Comparison of ENCODE assay signal across 20 mouse cellular contexts in genomic region chr15:57535514-57535913, GRCm38 (mm10). TPM values are rescaled to one million over a fixed set of nuclear protein-coding genes. Genes with fewer than 3 reads are reported as not detected.
A peak's percentile ranks its signal among the peaks of the same experiment; 100 is the strongest.
DNase-seq lines count a peak whose midpoint lies in the region; ATAC-seq and TF ChIP-seq lines count a peak whose summit lies in the region.
"Had no signal": no experiment of that assay in that cellular context is flagged by ENCODE, and none has a peak within 500 bp of the region (broad histone marks: within the 10 kb centered on the region; RNA-seq: fewer than 3 reads in every experiment).

No protein-coding gene starts in this region.

- H3K9ac ChIP-seq in lung, postnatal 0 days (replicated peaks; ENCODE audit: low read depth), result no peak overlapping the region

- 43% methylated on average over 2 of the region's 2 CpGs for WGBS in lung, postnatal 0 days

- TF ChIP-seq CTCF in lung, postnatal 0 days (IDR thresholded peaks at IDR 0.05), result no peak

- no peak overlapping the region for H3K4me2 ChIP-seq in myocyte (ENCODE audit: low read depth)
- H3K4me2 ChIP-seq in lung, postnatal 0 days (replicated peaks; ENCODE audit: low read depth, low read length), result no peak overlapping the region

- ATAC-seq in lung, postnatal 0 days, result no peak
- ATAC-seq: activated CD4-positive, CD25-positive, alpha-beta regulatory T cell, adult 4 months; CD4-positive, CD25-positive, alpha-beta regulatory T cell, adult 4 months; Patski had no signal

- no peaks in the 10 kb centered on the region for H3K9me3 ChIP-seq in lung, postnatal 0 days (ENCODE audit: low read length)
- H3K9me3 ChIP-seq: G1E had no signal

- no peaks in the 10 kb centered on the region for H3K27me3 ChIP-seq in myocyte (ENCODE audit: control insufficient read depth, insufficient read depth, insufficient read length)
- no peaks in the 10 kb centered on the region for H3K27me3 ChIP-seq in lung, postnatal 0 days (replicated peaks; ENCODE audit: insufficient read depth, low read length)
- H3K27me3 ChIP-seq: CH12.LX had no signal

- H3K27ac ChIP-seq in lung, postnatal 0 days (ENCODE audit: low read length), result no peak overlapping the region

- no peak overlapping the region for H3K4me3 ChIP-seq in myocyte
- no peak overlapping the region for H3K4me3 ChIP-seq in lung, postnatal 0 days (ENCODE audit: low read depth, low read length)

- no peaks in the 10 kb centered on the region for H3K36me3 ChIP-seq in myocyte (ENCODE audit: control insufficient read depth, insufficient read depth)
- no peaks in the 10 kb centered on the region for H3K36me3 ChIP-seq in lung, postnatal 0 days (ENCODE audit: insufficient read depth, low read length)
- H3K36me3 ChIP-seq: G1E had no signal

- TF ChIP-seq POLR2A in myocyte (IDR thresholded peaks at IDR 0.05; ENCODE audit: insufficient read length, low read depth), result no peak

- TF ChIP-seq EP300 in lung, postnatal 0 days (IDR thresholded peaks at IDR 0.05), result no peak

- no peak overlapping the region for H3ac ChIP-seq in myocyte (ENCODE audit: control insufficient read depth, insufficient read length)

- no peak for DNase-seq in lung, postnatal 0 days (ENCODE audit: low spot score)
- DNase-seq: adrenal gland, adult 2 months; adrenal gland, adult 8-10 months; adrenal gland, postnatal 10 days; adrenal gland, postnatal 14 days; adrenal gland, postnatal 25 days; adrenal gland, postnatal 36 days; B cell, adult 2 months; cerebellum, adult 11 months; cerebellum, adult 11-12 months; cerebellum, adult 18-20 months; cerebellum, adult 2 months had no signal

- no peaks in the 10 kb centered on the region for H3K4me1 ChIP-seq in lung, postnatal 0 days (ENCODE audit: insufficient read depth, low read depth, low read length)

- H3K79me2 ChIP-seq in myocyte (ENCODE audit: control insufficient read depth, insufficient read depth), result no peaks in the 10 kb centered on the region

TF ChIP-seq in myocyte, 11 proteins besides CTCF, POLR2A, EP300 and RAD21:
- TF ChIP-seq MAX (IDR thresholded peaks at IDR 0.05; ENCODE audit: low read depth) (no peak), TCF3 (IDR thresholded peaks at IDR 0.05; ENCODE audit: insufficient read length, low read depth) (no peak), POLR2AphosphoS2 (IDR thresholded peaks at IDR 0.05; ENCODE audit: insufficient read length, low read depth) (no peak), MYOG (IDR thresholded peaks at IDR 0.05; ENCODE audit: control insufficient read depth in 1 of 3, insufficient read depth in 1 of 3, insufficient read length in 2 of 3, low read depth in 2 of 3) (peak in 1 of 3 experiments; percentile 63), REST (IDR thresholded peaks at IDR 0.05; ENCODE audit: insufficient read depth, insufficient read length) (no peak), MYOD1 (IDR thresholded peaks at IDR 0.05; ENCODE audit: control insufficient read depth in 1 of 3, insufficient read length in 2 of 3, low read depth in 2 of 3) (peak in 2 of 3 experiments; percentile 48 to 66), SRF (IDR thresholded peaks at IDR 0.05; ENCODE audit: control insufficient read depth, insufficient read length, low read depth) (no peak)
TF ChIP-seq in myocyte: peak in this region for 2.

RNA-seq across cellular contexts. Expression of gene Slc22a22, which starts 58.1 kb away (rescaled TPM):
- polyA plus RNA-seq in myocyte (2012; fragmentation: generic; extraction: Trizol), result not detected
- polyA plus RNA-seq in lung, postnatal 0 days (2015; fragmentation: Nextera tagmentation; extraction: Ambion mirVana), result 0.13 TPM in 1 of 2 replicates, not detected in the other
- polyA plus RNA-seq: activated CD4-positive, CD25-positive, alpha-beta regulatory T cell, adult 4 months; adrenal gland, adult 2 months; brain, embryonic 14.5 days; C2C12; CD4-positive, CD25-positive, alpha-beta regulatory T cell, adult 4 months; cerebellum, adult 2 months; G1E; Patski had no signal
